Mouse (Mus musculus) liver, embryonic 15.5 days (tissue): ENCODE measurements at regions not wholly inside any gene's neighbourhood (a gene's known extent, or its start where the extent isn't known, plus 50 kb on each side); places are given as distances from the start of the nearest gene placed in this dataset.

Experiments used
- ATAC-seq: fragments of 200-750 bp; cut with Nextera tagmentation; 2 replicates; pipeline ENCODE4 v1.8.0; 2017; ENCODE audit warnings: moderate number of reproducible peaks, mild to moderate bottlenecking, moderate library complexity; ENCODE audit not compliant: insufficient read depth
- H3K27ac ChIP-seq: fragments of 300-500 bp; sonication (generic); replicated peaks from 2 replicates; pipeline ENCODE4 v1.5.1; 2015; ENCODE audit warnings: mild to moderate bottlenecking, inconsistent platforms
- H3K27me3 ChIP-seq: fragments of 300-500 bp; sonication (generic); 2 replicates; pipeline ENCODE4 v1.6.1; 2015; ENCODE audit warnings: mild to moderate bottlenecking, inconsistent platforms
- H3K36me3 ChIP-seq: fragments of 300-500 bp; sonication (generic); replicated peaks from 2 replicates; pipeline ENCODE4 v1.6.1; 2015; ENCODE audit warnings: moderate library complexity, mild to moderate bottlenecking, inconsistent platforms
- H3K4me1 ChIP-seq: fragments of 300-500 bp; sonication (generic); replicated peaks from 2 replicates; pipeline ENCODE4 v1.6.1; 2015; ENCODE audit warnings: inconsistent platforms
- H3K4me2 ChIP-seq: fragments of 300-500 bp; sonication (generic); 2 replicates; pipeline ENCODE4 v1.6.1; 2015; ENCODE audit warnings: moderate library complexity, mild to moderate bottlenecking, inconsistent platforms
- H3K4me3 ChIP-seq: fragments of 300-500 bp; sonication (generic); replicated peaks from 2 replicates; pipeline ENCODE4 v1.5.1; 2015; ENCODE audit warnings: mild to moderate bottlenecking, inconsistent platforms
- H3K9ac ChIP-seq: fragments of 300-500 bp; sonication (generic); 2 replicates; pipeline ENCODE4 v1.6.1; 2015; ENCODE audit warnings: moderate library complexity, mild to moderate bottlenecking, inconsistent platforms
- H3K9me3 ChIP-seq: fragments of 300-500 bp; sonication (generic); replicated peaks from 2 replicates; pipeline ENCODE4 v1.6.1; 2016; ENCODE audit warnings: inconsistent platforms
- WGBS: fragments of 180-500 bp; shearing (Covaris S2); methylation state at CpG from one replicate; pipeline ENCODE4 v1.1.7; 2015; ENCODE audit warnings: mixed read lengths; ENCODE audit not compliant: insufficient replicate concordance; 5-methylcytosine and 5-hydroxymethylcytosine counted together

DNA sequence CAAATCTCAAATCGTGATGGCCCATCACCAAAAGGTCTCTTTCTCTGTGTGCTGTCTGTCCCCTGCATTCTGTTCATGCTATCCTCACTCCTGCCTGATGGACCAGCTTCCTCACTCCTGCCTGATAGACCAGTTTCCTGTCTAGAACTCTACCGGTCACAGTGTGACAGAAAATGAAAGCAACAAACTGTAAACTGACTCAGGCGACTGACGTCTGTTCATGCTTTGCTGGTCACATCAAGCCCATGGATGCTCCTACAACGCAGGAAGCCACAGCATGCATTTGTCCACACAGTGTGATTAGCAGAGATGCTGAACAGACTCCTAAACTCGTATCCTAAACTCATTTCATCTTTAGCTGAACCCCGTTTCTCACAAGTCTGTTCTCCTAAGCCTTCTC is 227.3 kb upstream of the N4bp1 start:
- no peak for ATAC-seq
- Histone ChIP-seq H3K9me3 (no peaks in the 10 kb centered on the region), H3K27me3 (no peaks in the 10 kb centered on the region), H3K27ac (no peak overlapping the region), H3K4me1 (no peaks in the 10 kb centered on the region), H3K4me3 (no peak overlapping the region), H3K36me3 (no peaks in the 10 kb centered on the region), H3K4me2 (no peak overlapping the region), H3K9ac (no peak overlapping the region)
- 46% methylated on average over 7 of the region's 7 CpGs for WGBS

DNA sequence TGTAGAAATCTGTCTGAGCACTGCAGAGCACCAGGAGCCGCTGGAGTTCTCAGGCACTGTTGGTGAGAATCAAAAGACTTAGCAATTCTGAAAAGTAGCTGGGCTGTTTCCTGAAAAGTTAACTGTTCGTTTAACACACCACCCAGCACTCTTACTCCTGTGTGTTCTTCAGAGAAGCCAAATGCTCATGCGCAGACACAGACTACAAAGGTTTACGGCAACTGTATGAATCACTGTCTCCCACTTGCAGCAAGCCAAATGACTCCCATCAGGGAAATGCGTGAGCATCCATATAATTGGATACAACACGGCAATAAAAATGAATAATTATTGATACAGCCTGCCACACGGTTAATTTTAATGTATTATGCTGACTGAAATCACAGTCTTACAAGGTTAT is 220.0 kb upstream of the N4bp1 start:
- no peak for ATAC-seq
- H3K4me3 ChIP-seq, result no peak overlapping the region
- no peaks in the 10 kb centered on the region for H3K36me3 ChIP-seq
- H3K4me1 ChIP-seq, result no peaks in the 10 kb centered on the region
- no peaks in the 10 kb centered on the region for H3K9me3 ChIP-seq
- H3K27ac ChIP-seq, result no peak overlapping the region
- no peak overlapping the region for H3K9ac ChIP-seq
- H3K4me2 ChIP-seq, result no peak overlapping the region
- no peaks in the 10 kb centered on the region for H3K27me3 ChIP-seq
- 60% methylated on average over 7 of the region's 7 CpGs for WGBS

DNA sequence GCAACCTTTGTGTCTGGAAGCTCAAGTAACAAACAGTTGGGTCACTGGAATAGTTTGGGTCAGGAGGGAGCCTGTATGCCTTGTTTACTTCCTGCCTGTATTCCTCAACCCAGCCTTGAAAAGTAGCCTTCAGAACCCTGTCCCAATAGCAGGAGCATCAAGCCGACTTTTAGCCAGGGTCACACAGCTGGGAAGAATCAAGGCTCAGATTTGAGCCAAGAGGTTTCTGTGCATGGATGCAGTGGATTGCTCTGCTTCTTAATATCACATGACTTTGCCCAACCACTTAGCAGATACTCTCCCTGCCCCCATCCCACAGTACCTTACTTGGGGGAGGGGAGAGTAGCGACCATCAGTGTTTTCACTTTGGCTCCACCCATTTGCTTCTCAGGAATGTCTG is 210.2 kb upstream of the N4bp1 start:
- no peak for ATAC-seq
- no peaks in the 10 kb centered on the region for H3K9me3 ChIP-seq
- H3K4me2 ChIP-seq, result no peak overlapping the region
- WGBS, result 43% methylated on average over 2 of the region's 2 CpGs
- no peak overlapping the region for H3K9ac ChIP-seq
- H3K27ac ChIP-seq, result no peak overlapping the region
- no peaks in the 10 kb centered on the region for H3K4me1 ChIP-seq
- no peaks in the 10 kb centered on the region for H3K27me3 ChIP-seq
- H3K4me3 ChIP-seq, result no peak overlapping the region
- H3K36me3 ChIP-seq, result no peaks in the 10 kb centered on the region

DNA sequence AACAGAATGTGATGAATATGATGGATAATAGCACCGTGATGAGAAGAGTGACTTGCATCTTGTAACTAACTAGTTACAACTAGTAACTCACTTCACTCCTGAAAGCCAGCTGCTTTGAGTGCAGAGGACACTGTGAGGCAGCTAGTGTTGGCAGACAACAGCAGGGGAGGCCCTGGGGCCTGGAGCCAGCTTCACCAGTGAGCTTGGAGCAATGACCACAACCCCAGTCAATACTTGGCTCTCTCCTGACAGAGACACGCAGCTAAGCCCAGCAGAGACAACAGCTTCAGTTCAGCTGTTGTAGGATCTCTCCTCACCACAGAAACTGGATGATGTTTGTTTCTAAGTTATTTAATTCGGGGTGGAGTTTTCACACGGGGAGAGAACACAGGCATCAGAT is 209.6 kb upstream of the N4bp1 start:
- Histone ChIP-seq H3K9me3 (no peaks in the 10 kb centered on the region), H3K36me3 (no peaks in the 10 kb centered on the region), H3K4me1 (no peaks in the 10 kb centered on the region), H3K9ac (no peak overlapping the region), H3K4me3 (no peak overlapping the region), H3K4me2 (no peak overlapping the region), H3K27me3 (no peaks in the 10 kb centered on the region), H3K27ac (no peak overlapping the region)
- WGBS, result 49% methylated on average over 4 of the region's 4 CpGs
- no peak for ATAC-seq

DNA sequence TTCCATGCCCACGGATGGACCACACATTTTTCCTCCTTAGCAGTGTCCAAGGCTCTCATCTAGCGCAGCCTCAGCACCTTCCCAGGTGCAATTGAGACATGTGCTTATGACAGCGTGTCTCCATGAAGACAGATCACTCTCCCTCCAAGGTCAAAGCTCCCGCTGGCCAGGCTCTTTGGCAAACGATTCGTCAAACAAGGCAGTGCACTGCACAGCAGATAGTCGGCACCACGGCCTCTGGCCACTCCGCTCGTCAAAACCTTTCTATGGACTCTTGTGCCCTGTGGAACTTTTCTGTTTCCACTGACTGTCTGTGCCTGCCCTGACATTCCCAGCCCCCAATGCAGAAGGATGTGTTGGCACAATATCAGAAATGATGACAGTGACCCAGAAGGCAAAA is 208.7 kb upstream of the N4bp1 start:
- 65% methylated on average over 10 of the region's 10 CpGs for WGBS
- H3K9ac ChIP-seq, result no peak overlapping the region
- no peak overlapping the region for H3K4me2 ChIP-seq
- H3K4me3 ChIP-seq, result no peak overlapping the region
- no peaks in the 10 kb centered on the region for H3K9me3 ChIP-seq
- no peak for ATAC-seq
- H3K4me1 ChIP-seq, result no peaks in the 10 kb centered on the region
- H3K27me3 ChIP-seq, result no peaks in the 10 kb centered on the region
- H3K36me3 ChIP-seq, result no peaks in the 10 kb centered on the region
- no peak overlapping the region for H3K27ac ChIP-seq

DNA sequence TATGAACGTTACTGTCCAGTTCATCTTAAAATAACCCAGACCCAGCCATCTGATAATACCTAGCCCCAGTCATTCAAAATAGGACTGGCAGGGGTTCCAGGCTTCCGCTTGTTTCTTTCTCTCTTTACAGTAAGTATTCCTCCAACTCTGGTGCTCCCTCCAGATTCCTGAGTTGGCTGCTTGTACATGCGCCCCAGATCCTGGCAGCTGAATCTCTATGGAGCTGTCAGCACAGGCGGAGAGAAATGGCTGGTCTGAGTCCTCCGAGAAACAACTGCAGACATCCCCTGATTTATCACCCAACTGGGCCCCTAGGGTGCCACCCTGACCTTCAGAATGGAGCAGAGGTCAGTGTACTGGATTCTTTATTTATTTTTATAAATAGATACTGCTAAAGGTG is 208.0 kb upstream of the N4bp1 start:
- WGBS, result 57% methylated on average over 5 of the region's 5 CpGs
- Histone ChIP-seq H3K9me3 (no peaks in the 10 kb centered on the region), H3K4me3 (no peak overlapping the region), H3K9ac (no peak overlapping the region), H3K4me1 (no peaks in the 10 kb centered on the region), H3K4me2 (no peak overlapping the region), H3K27me3 (no peaks in the 10 kb centered on the region), H3K36me3 (no peaks in the 10 kb centered on the region), H3K27ac (no peak overlapping the region)
- ATAC-seq, result no peak

DNA sequence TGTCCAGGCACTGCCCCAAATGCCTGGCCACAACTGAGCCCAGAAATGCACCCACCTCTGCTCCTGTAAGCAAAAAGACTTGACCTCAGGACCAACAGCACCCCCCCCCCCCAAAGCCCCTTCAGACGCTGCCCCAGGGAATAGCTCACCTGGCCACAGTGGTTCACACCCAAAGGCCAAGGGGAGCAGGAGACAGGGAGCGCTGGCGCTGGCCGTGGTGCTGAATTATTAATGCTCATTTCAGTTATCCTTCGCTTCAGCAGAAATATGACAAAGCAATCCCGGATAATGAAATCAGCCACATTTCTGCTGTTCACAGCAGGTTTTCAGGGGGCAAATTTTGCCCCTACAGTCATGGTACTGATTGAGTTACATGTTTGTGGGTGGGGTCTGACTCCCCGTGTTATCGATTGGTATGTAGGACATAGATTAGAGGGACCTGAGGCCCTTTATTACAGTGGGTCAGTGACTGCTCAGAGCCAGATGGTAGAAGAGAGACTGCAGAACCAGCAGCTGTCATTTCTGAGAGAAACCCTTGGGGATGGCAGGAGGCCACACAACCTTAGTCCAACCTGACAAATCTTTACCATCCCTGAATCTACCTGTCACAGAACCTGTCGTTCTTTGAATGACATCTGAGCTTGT is 202.5 kb upstream of the N4bp1 start:
- Histone ChIP-seq H3K4me1 (no peaks in the 10 kb centered on the region), H3K27ac (no peak overlapping the region), H3K9me3 (no peaks in the 10 kb centered on the region), H3K9ac (no peak overlapping the region), H3K36me3 (no peaks in the 10 kb centered on the region), H3K27me3 (no peaks in the 10 kb centered on the region), H3K4me2 (no peak overlapping the region), H3K4me3 (no peak overlapping the region)
- WGBS, result 40% methylated on average over 9 of the region's 9 CpGs
- no peak for ATAC-seq

DNA sequence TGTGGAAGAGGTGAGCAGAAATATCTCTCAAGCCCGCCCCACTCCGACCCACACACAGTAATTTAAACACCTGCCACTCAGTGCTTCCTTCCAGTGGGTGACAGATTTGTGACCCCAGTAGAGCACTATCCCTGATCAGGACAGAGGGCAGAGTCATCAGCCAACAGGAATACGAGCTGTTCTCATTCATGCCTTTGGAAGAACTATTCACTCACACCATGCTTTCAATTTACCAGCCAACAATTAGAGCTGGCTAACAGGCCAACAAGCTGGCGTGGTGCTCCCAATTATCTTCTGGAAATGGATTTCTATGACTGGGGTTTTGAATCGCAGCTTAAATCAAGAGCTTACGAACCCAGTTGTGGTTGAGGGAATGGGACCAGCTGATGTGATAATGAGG is 193.2 kb upstream of the N4bp1 start:
- no peaks in the 10 kb centered on the region for H3K9me3 ChIP-seq
- 31% methylated on average over 6 of the region's 6 CpGs for WGBS
- H3K36me3 ChIP-seq, result no peaks in the 10 kb centered on the region
- no peaks in the 10 kb centered on the region for H3K27me3 ChIP-seq
- ATAC-seq, result no peak
- no peak overlapping the region for H3K27ac ChIP-seq
- no peaks in the 10 kb centered on the region for H3K4me1 ChIP-seq
- no peak overlapping the region for H3K4me2 ChIP-seq
- H3K9ac ChIP-seq, result no peak overlapping the region
- no peak overlapping the region for H3K4me3 ChIP-seq

DNA sequence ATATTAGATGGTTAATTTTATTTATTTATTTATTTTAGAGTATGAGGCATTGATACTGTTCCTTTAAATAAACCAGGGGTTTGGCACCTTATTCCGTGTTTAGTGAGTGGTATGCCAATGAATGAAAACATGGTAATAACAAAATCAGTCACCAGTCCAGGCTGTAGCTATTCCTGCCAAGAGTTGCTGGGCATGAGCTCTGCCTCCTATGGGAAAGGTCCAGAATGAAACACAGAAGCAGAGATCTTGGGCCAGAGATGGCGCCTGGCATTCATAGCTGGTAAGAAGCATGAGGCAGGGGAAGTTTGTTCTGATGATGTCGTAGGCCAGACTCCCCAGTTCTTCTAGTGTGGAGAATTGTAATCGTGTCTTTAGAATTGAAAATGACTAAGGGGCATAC is 190.9 kb upstream of the N4bp1 start:
- Histone ChIP-seq H3K36me3 (no peaks in the 10 kb centered on the region), H3K4me1 (no peaks in the 10 kb centered on the region), H3K4me2 (no peak overlapping the region), H3K27me3 (no peaks in the 10 kb centered on the region), H3K9ac (no peak overlapping the region), H3K9me3 (no peaks in the 10 kb centered on the region), H3K27ac (no peak overlapping the region), H3K4me3 (no peak overlapping the region)
- ATAC-seq, result no peak
- WGBS, result 56% methylated on average over 4 of the region's 4 CpGs

DNA sequence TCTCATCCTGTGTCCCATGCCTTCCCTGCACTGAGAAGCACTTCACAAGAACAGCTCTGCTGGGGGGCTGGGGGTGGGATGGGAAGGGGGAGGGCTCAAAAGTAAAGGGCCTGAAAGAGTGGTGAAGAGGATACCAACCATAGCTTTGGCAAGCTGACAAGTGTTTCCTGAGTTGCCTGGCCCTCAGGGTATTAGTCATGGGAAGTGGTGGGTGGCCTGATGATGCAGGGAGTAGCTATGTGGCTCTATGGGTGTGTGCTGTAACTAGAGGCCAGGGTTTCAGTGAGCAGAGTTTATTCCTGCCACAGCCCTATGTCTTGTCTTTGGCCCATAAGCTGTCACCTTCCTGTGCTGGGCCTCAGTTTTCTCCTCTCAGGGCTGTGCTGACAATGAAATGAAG is 186.2 kb upstream of the N4bp1 start:
- Histone ChIP-seq H3K9ac (no peak overlapping the region), H3K27me3 (no peaks in the 10 kb centered on the region), H3K4me3 (no peak overlapping the region), H3K36me3 (no peaks in the 10 kb centered on the region), H3K9me3 (no peaks in the 10 kb centered on the region), H3K4me1 (no peaks in the 10 kb centered on the region), H3K4me2 (no peak overlapping the region), H3K27ac (no peak overlapping the region)
- ATAC-seq, result no peak

DNA sequence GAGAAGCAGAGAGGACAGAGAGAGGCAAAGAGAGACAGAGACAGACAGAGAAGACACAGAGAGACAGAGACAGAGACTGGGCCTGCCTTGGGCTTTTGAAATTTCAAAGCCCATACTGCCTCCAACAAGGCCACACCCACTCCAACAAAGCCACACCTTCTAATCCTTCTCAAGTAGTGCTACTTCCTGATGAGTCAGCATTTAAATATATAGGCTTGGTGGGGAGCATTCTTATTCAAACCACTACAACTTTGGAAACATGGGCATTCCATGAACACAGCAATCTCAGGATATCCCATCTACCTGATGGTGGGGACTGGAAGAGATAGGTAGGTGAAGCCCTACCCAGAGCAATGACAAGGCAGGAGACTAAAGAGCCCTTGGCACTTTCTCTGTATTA is 182.0 kb upstream of the N4bp1 start:
- ATAC-seq, result no peak

DNA sequence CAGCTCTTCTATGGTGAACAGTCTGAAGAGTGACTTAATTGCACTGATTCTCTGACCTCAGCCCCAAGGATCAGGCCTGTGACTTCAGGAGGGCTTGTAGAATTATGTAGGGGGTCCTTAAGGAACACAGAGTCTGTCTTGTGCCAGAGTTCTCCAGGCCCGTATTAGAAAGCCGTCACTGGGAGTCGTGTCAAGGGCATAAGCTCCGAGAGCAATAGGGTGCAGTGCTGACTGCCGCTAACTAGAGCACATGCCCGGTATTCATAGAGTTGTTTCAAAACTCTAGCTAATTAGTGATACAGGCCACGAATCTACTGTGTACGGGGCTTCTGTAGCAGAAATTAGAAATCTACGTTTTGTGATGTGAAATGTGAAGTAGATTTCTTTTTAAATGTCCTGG is 179.7 kb upstream of the N4bp1 start:
- H3K4me3 ChIP-seq, result no peak overlapping the region
- no peaks in the 10 kb centered on the region for H3K9me3 ChIP-seq
- H3K4me2 ChIP-seq, result no peak overlapping the region
- no peak overlapping the region for H3K9ac ChIP-seq
- H3K27me3 ChIP-seq, result no peaks in the 10 kb centered on the region
- no peaks in the 10 kb centered on the region for H3K4me1 ChIP-seq
- H3K27ac ChIP-seq, result no peak overlapping the region
- 72% methylated on average over 9 of the region's 9 CpGs for WGBS
- H3K36me3 ChIP-seq, result no peaks in the 10 kb centered on the region
- ATAC-seq, result no peak

More for the DNA sequence above, 182.0 kb upstream of the N4bp1 start:
- no peak overlapping the region for H3K4me2 ChIP-seq
- H3K9me3 ChIP-seq, result no peaks in the 10 kb centered on the region
- H3K27ac ChIP-seq, result no peak overlapping the region
- no peaks in the 10 kb centered on the region for H3K27me3 ChIP-seq
- H3K36me3 ChIP-seq, result no peaks in the 10 kb centered on the region
- no peaks in the 10 kb centered on the region for H3K4me1 ChIP-seq
- H3K4me3 ChIP-seq, result no peak overlapping the region
- no peak overlapping the region for H3K9ac ChIP-seq
